Mouse (Mus musculus) cerebellum, adult 9-10 months (tissue): ENCODE measurements at regions not wholly inside any gene's neighbourhood (a gene's known extent, or its start where the extent isn't known, plus 50 kb on each side); places are given as distances from the start of the nearest gene placed in this dataset.
"Not testable (repeated sequence)": the region's sequence is repeated elsewhere in the genome, so short reads cannot be mapped to it uniquely, and the experiment has no call there.

Source experiments
- DNase-seq: peaks from one replicate; pipeline ENCODE4 v3.0.0; 2022

- DNase-seq = no peak
These were observed 461.2 kb downstream of the Brinp3 start for GRCm38 (mm10) chr1:146955688-146956214.

- DNase-seq = no peak
These were observed 461.8 kb downstream of the Brinp3 start for GRCm38 (mm10) chr1:146956347-146956746.

GRCm38 (mm10) chr1:146960448-146960847, 465.9 kb downstream of the Brinp3 start:
- no peak for DNase-seq

- DNase-seq = no peak
These were observed 473.0 kb downstream of the Brinp3 start for GRCm38 (mm10) chr1:146967534-146967933.

- DNase-seq = no peak
These were observed 473.4 kb downstream of the Brinp3 start for GRCm38 (mm10) chr1:146967993-146968392.

GRCm38 (mm10) chr1:146983433-146984186, 489.1 kb downstream of the Brinp3 start:
- DNase-seq = no peak

- DNase-seq = no peak
These were observed 505.5 kb downstream of the Brinp3 start for GRCm38 (mm10) chr1:147000018-147000417.

- DNase-seq = no peak
These were observed 553.2 kb downstream of the Brinp3 start for GRCm38 (mm10) chr1:147047714-147048113.

- DNase-seq = no peak
These were observed 563.9 kb downstream of the Brinp3 start for GRCm38 (mm10) chr1:147058504-147058903.

- no peak for DNase-seq
These were observed 579.6 kb downstream of the Brinp3 start for GRCm38 (mm10) chr1:147074166-147074565.

- no peak for DNase-seq
These were observed 589.7 kb downstream of the Brinp3 start for GRCm38 (mm10) chr1:147084129-147084799.

- DNase-seq = no peak
These were observed 631.0 kb downstream of the Brinp3 start for GRCm38 (mm10) chr1:147125541-147125940.

GRCm38 (mm10) chr1:147138176-147138575, 643.6 kb downstream of the Brinp3 start:
- DNase-seq = no peak

- DNase-seq = no peak
These were observed 680.8 kb downstream of the Brinp3 start for GRCm38 (mm10) chr1:147175350-147175749.

- DNase-seq = no peak
These were observed 692.2 kb downstream of the Brinp3 start for GRCm38 (mm10) chr1:147186799-147187198.

GRCm38 (mm10) chr1:147187251-147188025, 692.9 kb downstream of the Brinp3 start:
- DNase-seq = no peak

GRCm38 (mm10) chr1:147199959-147200358, 705.4 kb downstream of the Brinp3 start:
- not testable (repeated sequence) for DNase-seq

- not testable (repeated sequence) for DNase-seq
These were observed 720.3 kb downstream of the Brinp3 start for GRCm38 (mm10) chr1:147214890-147215289.

GRCm38 (mm10) chr1:147217965-147218364, 723.4 kb downstream of the Brinp3 start:
- DNase-seq = no peak

- no peak for DNase-seq
These were observed 724.9 kb downstream of the Brinp3 start for GRCm38 (mm10) chr1:147219438-147219837.

- peak; percentile 2 for DNase-seq
These were observed 728.8 kb downstream of the Brinp3 start for GRCm38 (mm10) chr1:147223232-147223925.

GRCm38 (mm10) chr1:147237565-147237964, 743.0 kb downstream of the Brinp3 start:
- no peak for DNase-seq

GRCm38 (mm10) chr1:147239108-147239507, 744.5 kb downstream of the Brinp3 start:
- no peak for DNase-seq
